Mouse (Mus musculus) kidney, postnatal 0 days (tissue): Measurements from ENCODE around the gene Serpine3. TPM values are rescaled to one million over a fixed set of nuclear protein-coding genes. Genes with fewer than 3 reads are reported as not detected.
"Not testable (repeated sequence)": the region's sequence is repeated elsewhere in the genome, so short reads cannot be mapped to it uniquely, and the experiment has no call there.

Source experiments
- ATAC-seq: fragments of 200-750 bp; cut with Nextera tagmentation; replicated peaks from 2 replicates; pipeline ENCODE4 v1.8.0; 2017; ENCODE audit warnings: low read depth, moderate number of reproducible peaks, moderate TSS enrichment, moderate library complexity; ENCODE audit not compliant: low FRiP score
- DNase-seq: peaks from one replicate; pipeline ENCODE4 v3.0.0-alpha.2; 2016; ENCODE audit warnings: low spot score
- H3K27ac ChIP-seq: fragments of 300-500 bp; sonication (generic); 2 replicates; pipeline ENCODE4 v1.5.1; 2014; ENCODE audit warnings: mild to moderate bottlenecking
- H3K27me3 ChIP-seq: fragments of 300-500 bp; sonication (generic); 2 replicates; pipeline ENCODE4 v1.6.1; 2014; ENCODE audit warnings: low read length, mixed read lengths; ENCODE audit not compliant: insufficient read depth
- H3K36me3 ChIP-seq: fragments of 300-500 bp; sonication (generic); 2 replicates; pipeline ENCODE4 v1.6.1; 2014; ENCODE audit warnings: low read length, mixed read lengths; ENCODE audit not compliant: insufficient read depth
- H3K4me1 ChIP-seq: fragments of 300-500 bp; sonication (generic); replicated peaks from 2 replicates; pipeline ENCODE4 v1.6.1; 2014; ENCODE audit warnings: antibody characterized with exemption, low read length, mixed read lengths; ENCODE audit not compliant: insufficient read depth
- H3K4me2 ChIP-seq: fragments of 300-500 bp; sonication (generic); 2 replicates; pipeline ENCODE4 v1.6.1; 2014; ENCODE audit warnings: mild to moderate bottlenecking, low read length, moderate library complexity, mixed read lengths
- H3K4me3 ChIP-seq: fragments of 300-500 bp; sonication (generic); replicated peaks from 2 replicates; pipeline ENCODE4 v1.5.1; 2014; ENCODE audit warnings: low read depth, low read length
- H3K9ac ChIP-seq: fragments of 300-500 bp; sonication (generic); 2 replicates; pipeline ENCODE4 v1.6.1; 2014; ENCODE audit warnings: low read depth, low read length
- H3K9me3 ChIP-seq: fragments of 300-500 bp; sonication (generic); replicated peaks from 2 replicates; pipeline ENCODE4 v1.6.1; 2016; ENCODE audit warnings: low read length, inconsistent platforms, mixed read lengths
- CTCF ChIP-seq: IDR thresholded peaks from 2 replicates; pipeline ENCODE4 v1.5.1; 2016; ENCODE audit warnings: antibody characterized with exemption, low read depth, mild to moderate bottlenecking, moderate library complexity
- WGBS: fragments of 180-500 bp; shearing (Covaris S2); extraction: QIAGEN DNeasy Blood & Tissue Kit; methylation state at CpG from one replicate; pipeline ENCODE4 v1.1.7; 2014; 5-methylcytosine and 5-hydroxymethylcytosine counted together
- polyA plus RNA-seq: library from polyadenylated mRNA; unstranded; fragments of >200 nt; fragmentation: Nextera tagmentation; extraction: Ambion mirVana; gene quantifications from 2 replicates; pipeline ENCODE4 v1.2.1, GENCODE M21; 2015

Serpine3 gene
- polyA plus RNA-seq, 1 experiment from 2014 or later = not detected

DNA sequence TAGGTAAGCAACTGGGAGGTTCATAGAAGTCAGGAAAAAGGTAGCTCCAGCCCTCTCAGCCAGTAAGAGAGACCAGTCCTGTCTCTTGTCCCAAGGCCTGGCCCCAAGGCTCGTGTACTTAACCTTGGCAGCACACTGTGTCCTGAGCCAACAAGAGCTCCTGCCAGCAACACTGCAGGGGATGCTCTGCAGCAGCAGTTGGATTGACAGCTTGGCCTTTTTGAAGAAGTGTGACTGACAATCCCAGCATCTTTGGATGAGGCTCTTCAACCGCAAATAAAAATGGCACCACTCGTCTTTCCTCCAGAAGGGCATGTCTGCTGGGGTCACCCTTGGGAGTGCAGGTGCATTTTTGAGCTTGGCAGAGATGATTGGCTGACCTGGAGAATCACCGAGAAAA is 23.1 kb upstream of the Serpine3 start:
- no peak for TF ChIP-seq CTCF
- H3K27ac ChIP-seq = no peak overlapping the region
- H3K4me1 ChIP-seq = no peaks in the 10 kb centered on the region
- H3K36me3 ChIP-seq = no peaks in the 10 kb centered on the region
- WGBS = 73% methylated on average over 4 of the region's 4 CpGs
- H3K9ac ChIP-seq = no peak overlapping the region
- no peak overlapping the region for H3K4me2 ChIP-seq
- DNase-seq = no peak
- ATAC-seq = no peak
- no peak overlapping the region for H3K4me3 ChIP-seq
- H3K27me3 ChIP-seq = no peaks in the 10 kb centered on the region
- no peaks in the 10 kb centered on the region for H3K9me3 ChIP-seq

DNA sequence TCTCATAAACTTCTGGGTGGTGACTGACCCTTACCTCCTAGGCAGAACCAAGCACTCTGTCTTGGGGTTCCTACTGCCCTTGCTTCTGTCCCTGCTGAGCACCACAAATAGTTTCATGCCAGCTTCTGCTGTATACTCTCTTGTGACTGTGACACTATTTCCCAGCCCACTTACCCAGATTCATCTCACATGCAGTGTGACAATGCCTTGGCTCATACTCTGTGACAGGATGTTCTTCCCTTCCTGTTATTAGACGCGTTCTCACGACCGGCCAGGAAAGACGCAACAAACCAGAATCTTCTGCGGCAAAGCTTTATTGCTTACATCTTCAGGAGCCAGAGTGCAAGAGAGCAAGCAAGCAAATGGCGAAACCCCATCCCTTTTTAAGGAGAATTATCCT is 21.1 kb upstream of the Serpine3 start:
- ATAC-seq, H3K9ac ChIP-seq, H3K4me3 ChIP-seq, H3K4me1 ChIP-seq, H3K9me3 ChIP-seq, H3K36me3 ChIP-seq, H3K4me2 ChIP-seq, H3K27me3 ChIP-seq, H3K27ac ChIP-seq: not testable (repeated sequence)
- WGBS = 84% methylated on average over 6 of the region's 7 CpGs
- DNase-seq = peak; percentile 25

DNA sequence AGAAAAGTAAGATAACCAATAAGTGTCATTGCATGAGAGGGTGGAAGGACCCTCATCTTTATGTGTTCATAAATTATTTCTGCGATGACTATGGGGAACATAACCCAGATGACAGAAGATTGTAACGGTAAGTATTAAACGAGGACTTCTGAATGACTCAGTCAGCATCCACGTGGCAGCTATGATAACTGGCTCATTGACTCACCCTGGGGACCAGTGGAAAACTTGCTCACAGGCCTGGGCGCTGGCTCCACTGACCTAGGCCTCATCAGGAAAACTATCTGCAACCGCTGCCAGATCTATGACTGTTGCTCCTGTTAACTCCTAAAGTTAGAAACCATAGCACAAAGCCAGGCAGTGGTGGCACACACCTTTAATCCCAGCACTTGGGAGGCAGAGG is 15.1 kb upstream of the Serpine3 start:
- H3K27me3 ChIP-seq = no peaks in the 10 kb centered on the region
- no peak overlapping the region for H3K4me2 ChIP-seq
- no peak for ATAC-seq
- H3K27ac ChIP-seq = no peak overlapping the region
- WGBS = 87% methylated on average over 6 of the region's 6 CpGs
- no peak for DNase-seq
- H3K9me3 ChIP-seq = no peaks in the 10 kb centered on the region
- H3K4me3 ChIP-seq = no peak overlapping the region
- no peak overlapping the region for H3K9ac ChIP-seq
- H3K4me1 ChIP-seq = no peaks in the 10 kb centered on the region
- no peaks in the 10 kb centered on the region for H3K36me3 ChIP-seq
- no peak for TF ChIP-seq CTCF

DNA sequence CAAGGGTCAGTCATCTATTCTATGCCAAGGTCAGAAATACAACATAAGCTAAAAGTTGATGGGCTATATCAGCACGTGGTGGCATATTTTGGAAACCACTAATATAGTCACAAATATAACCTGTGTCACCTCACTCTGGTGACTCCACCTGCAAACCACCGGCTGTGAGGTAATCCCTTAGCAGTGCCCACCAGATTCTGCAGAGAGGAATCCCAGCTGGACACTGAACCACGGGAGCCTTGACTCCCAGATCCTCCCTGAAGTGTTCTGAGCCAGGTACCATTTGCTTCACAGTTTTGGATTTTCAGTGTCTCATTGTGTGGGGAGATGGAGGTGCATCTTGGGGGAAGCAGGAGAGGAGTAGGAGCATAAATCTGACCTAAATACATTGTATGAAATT is 13.1 kb upstream of the Serpine3 start:
- 62% methylated on average over 3 of the region's 3 CpGs for WGBS

DNA sequence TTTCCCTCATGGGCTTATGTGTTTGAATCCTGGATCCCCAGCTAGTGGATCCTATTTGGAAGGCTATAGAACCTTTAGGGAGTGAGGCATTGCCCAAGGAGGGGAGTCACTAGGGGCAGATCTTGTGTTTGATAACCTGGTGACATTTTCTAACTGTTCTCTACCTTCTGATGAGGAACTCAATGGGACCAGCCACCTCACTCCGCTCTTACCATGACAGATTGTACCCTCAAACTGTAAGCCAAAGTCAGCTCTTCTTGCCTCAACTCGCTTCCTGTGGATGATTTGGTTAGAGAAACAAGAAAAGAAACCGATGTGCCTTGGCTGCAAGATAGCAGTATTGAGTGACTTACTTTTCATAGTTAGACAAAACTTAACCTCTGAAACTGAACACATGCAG is 11.7 kb upstream of the Serpine3 start:
- no peak overlapping the region for H3K4me3 ChIP-seq
- H3K36me3 ChIP-seq = no peaks in the 10 kb centered on the region
- H3K4me2 ChIP-seq = no peak overlapping the region
- H3K4me1 ChIP-seq = no peaks in the 10 kb centered on the region
- no peak for TF ChIP-seq CTCF
- DNase-seq (no peak), ATAC-seq (no peak)
- H3K27ac ChIP-seq = no peak overlapping the region
- H3K27me3 ChIP-seq = no peaks in the 10 kb centered on the region
- no peak overlapping the region for H3K9ac ChIP-seq
- WGBS = 94% methylated on average over 3 of the region's 3 CpGs
- H3K9me3 ChIP-seq = no peaks in the 10 kb centered on the region

More for the DNA sequence above, 13.1 kb upstream of the Serpine3 start:
- no peak overlapping the region for H3K9ac ChIP-seq
- no peak overlapping the region for H3K4me2 ChIP-seq
- H3K27me3 ChIP-seq = no peaks in the 10 kb centered on the region
- no peak for TF ChIP-seq CTCF
- no peaks in the 10 kb centered on the region for H3K9me3 ChIP-seq
- H3K36me3 ChIP-seq = no peaks in the 10 kb centered on the region
- no peak overlapping the region for H3K27ac ChIP-seq
- ATAC-seq (no peak), DNase-seq (no peak)
- H3K4me1 ChIP-seq = no peaks in the 10 kb centered on the region
- no peak overlapping the region for H3K4me3 ChIP-seq

DNA sequence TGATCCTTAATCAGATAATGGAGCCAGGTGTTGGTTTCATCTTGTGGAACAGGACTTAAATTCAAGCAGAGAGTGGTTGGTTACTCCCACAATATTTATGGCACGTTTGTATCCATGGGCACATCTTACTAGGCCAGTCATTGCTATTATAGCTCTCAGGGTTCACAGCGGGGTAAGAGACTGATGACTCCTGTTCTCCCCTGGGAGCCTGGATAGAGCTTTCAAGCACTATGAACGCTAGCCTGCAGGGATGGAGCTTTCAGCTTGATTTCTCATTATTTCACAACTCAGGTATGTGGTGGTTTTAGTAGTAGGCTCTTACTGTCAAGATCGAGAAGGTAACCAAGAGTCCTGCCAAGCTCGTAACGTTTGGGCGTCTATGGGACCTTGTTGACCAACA is 7.5 kb upstream of the Serpine3 start:
- H3K9ac ChIP-seq = no peak overlapping the region
- DNase-seq (no peak), ATAC-seq (no peak)
- no peaks in the 10 kb centered on the region for H3K4me1 ChIP-seq
- H3K27ac ChIP-seq = no peak overlapping the region
- no peaks in the 10 kb centered on the region for H3K27me3 ChIP-seq
- no peak overlapping the region for H3K4me2 ChIP-seq
- no peak for TF ChIP-seq CTCF
- H3K36me3 ChIP-seq = no peaks in the 10 kb centered on the region
- H3K4me3 ChIP-seq = no peak overlapping the region
- no peaks in the 10 kb centered on the region for H3K9me3 ChIP-seq
- WGBS = 79% methylated on average over 7 of the region's 7 CpGs

DNA sequence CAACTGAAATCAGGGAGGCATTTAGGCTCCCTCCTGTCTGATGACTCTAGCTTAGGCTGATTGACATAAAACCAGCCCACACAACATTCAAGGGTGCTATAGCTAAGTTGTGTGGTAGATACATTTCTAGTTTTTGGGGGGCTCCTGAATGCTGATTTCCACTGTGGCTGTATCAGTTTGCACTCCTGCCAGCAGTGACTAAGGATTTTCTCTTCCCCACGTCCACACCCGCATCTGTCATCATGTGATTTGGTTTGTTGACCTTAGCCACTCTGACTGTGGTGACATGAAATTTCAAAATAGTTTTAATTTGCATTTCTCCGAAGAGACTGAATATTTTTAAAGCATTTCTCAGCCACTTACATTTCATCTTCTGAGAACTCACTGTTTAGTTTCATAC is 6.0 kb upstream of the Serpine3 start:
- no peak overlapping the region for H3K9ac ChIP-seq
- ATAC-seq (no peak), DNase-seq (no peak)
- no peaks in the 10 kb centered on the region for H3K27me3 ChIP-seq
- H3K36me3 ChIP-seq = no peaks in the 10 kb centered on the region
- H3K9me3 ChIP-seq = no peaks in the 10 kb centered on the region
- no peaks in the 10 kb centered on the region for H3K4me1 ChIP-seq
- no peak overlapping the region for H3K4me2 ChIP-seq
- TF ChIP-seq CTCF = no peak
- 70% methylated on average over 3 of the region's 3 CpGs for WGBS
- no peak overlapping the region for H3K27ac ChIP-seq
- no peak overlapping the region for H3K4me3 ChIP-seq
